Mouse (Mus musculus) hindbrain, embryonic 16.5 days (tissue): ENCODE data around the gene Taf10. TPM values are rescaled to one million over a fixed set of nuclear protein-coding genes. Genes with fewer than 3 reads are reported as not detected.

ENCODE experiments used
- ATAC-seq: fragments of 200-750 bp; cut with Nextera tagmentation; 2 replicates; pipeline ENCODE4 v1.8.0; 2017; ENCODE audit warnings: moderate TSS enrichment, moderate library complexity
- H3K27ac ChIP-seq: fragments of 300-500 bp; sonication (generic); 2 replicates; pipeline ENCODE4 v1.5.1; 2014; ENCODE audit warnings: low read depth, mild to moderate bottlenecking, control low read depth, low read length, moderate library complexity
- H3K27me3 ChIP-seq: fragments of 300-500 bp; sonication (generic); replicated peaks from 2 replicates; pipeline ENCODE4 v1.6.1; 2014; ENCODE audit warnings: low read length; ENCODE audit not compliant: control insufficient read depth, insufficient read depth
- H3K36me3 ChIP-seq: fragments of 300-500 bp; sonication (generic); 2 replicates; pipeline ENCODE4 v1.6.1; 2014; ENCODE audit warnings: mild to moderate bottlenecking, low read length, moderate library complexity, mixed read lengths; ENCODE audit not compliant: control insufficient read depth, insufficient read depth
- H3K4me1 ChIP-seq: fragments of 300-500 bp; sonication (generic); 2 replicates; pipeline ENCODE4 v1.6.1; 2014; ENCODE audit warnings: low read depth, low read length; ENCODE audit not compliant: control insufficient read depth, insufficient read depth
- H3K4me2 ChIP-seq: fragments of 300-500 bp; sonication (generic); 2 replicates; pipeline ENCODE4 v1.6.1; 2014; ENCODE audit warnings: mild to moderate bottlenecking, low read length, control low read depth, moderate library complexity
- H3K4me3 ChIP-seq: fragments of 300-500 bp; sonication (generic); 2 replicates; pipeline ENCODE4 v1.5.1; 2014; ENCODE audit warnings: mild to moderate bottlenecking, low read length, control low read depth, moderate library complexity
- H3K9ac ChIP-seq: fragments of 300-500 bp; sonication (generic); 2 replicates; pipeline ENCODE4 v1.6.1; 2014; ENCODE audit warnings: low read depth, mild to moderate bottlenecking, control low read depth, low read length, moderate library complexity
- H3K9me3 ChIP-seq: fragments of 300-500 bp; sonication (generic); 2 replicates; pipeline ENCODE4 v1.6.1; 2014; ENCODE audit warnings: mild to moderate bottlenecking, low read length, moderate library complexity; ENCODE audit not compliant: control insufficient read depth
- WGBS: fragments of 180-500 bp; shearing (Covaris S2); extraction: QIAGEN DNeasy Blood & Tissue Kit; methylation state at CpG from one replicate; pipeline ENCODE4 v1.1.7; 2014; 5-methylcytosine and 5-hydroxymethylcytosine counted together
- polyA plus RNA-seq: library from polyadenylated mRNA; unstranded; fragments of >200 nt; fragmentation: Nextera tagmentation; extraction: Ambion mirVana; gene quantifications from 2 replicates; pipeline ENCODE4 v1.2.1, GENCODE M21; 2015

Gene Taf10
- polyA plus RNA-seq, 1 experiment from 2014 or later = 87.5 TPM

- Histone ChIP-seq H3K4me3 (no peak overlapping the region), H3K36me3 (peaks cover 27% of the 10 kb centered on the region), H3K27me3 (no peaks in the 10 kb centered on the region), H3K27ac (peak overlapping the region; percentile 76), H3K9ac (peak overlapping the region; percentile 45), H3K4me2 (peak overlapping the region; percentile 33), H3K4me1 (peaks cover 40% of the 10 kb centered on the region), H3K9me3 (no peaks in the 10 kb centered on the region)
- 43% methylated on average over 13 of the region's 13 CpGs for WGBS
- ATAC-seq = peak; percentile 22; the same call in 1 of the 2 replicates
These were observed 33.8 kb upstream of the Taf10 start for GRCm38 (mm10) chr7:105777797-105778552.

- WGBS = 84% methylated on average over 1 of the region's 1 CpGs
- no peak for ATAC-seq
- Histone ChIP-seq H3K27ac (no peak overlapping the region), H3K36me3 (peaks cover 34% of the 10 kb centered on the region), H3K9ac (no peak overlapping the region), H3K27me3 (no peaks in the 10 kb centered on the region), H3K9me3 (no peaks in the 10 kb centered on the region), H3K4me3 (no peak overlapping the region), H3K4me1 (peaks cover 38% of the 10 kb centered on the region), H3K4me2 (no peak overlapping the region)
These were observed 33.2 kb upstream of the Taf10 start for GRCm38 (mm10) chr7:105777316-105777715.

- 94% methylated on average over 2 of the region's 2 CpGs for WGBS
- no peak overlapping the region for H3K9ac ChIP-seq
- H3K9me3 ChIP-seq = no peaks in the 10 kb centered on the region
- H3K4me2 ChIP-seq = no peak overlapping the region
- ATAC-seq = no peak
- H3K27ac ChIP-seq = no peak overlapping the region
- peaks cover 41% of the 10 kb centered on the region for H3K4me1 ChIP-seq
- H3K4me3 ChIP-seq = no peak overlapping the region
- H3K27me3 ChIP-seq = no peaks in the 10 kb centered on the region
- peaks cover 38% of the 10 kb centered on the region for H3K36me3 ChIP-seq
These were observed 31.9 kb upstream of the Taf10 start for GRCm38 (mm10) chr7:105776026-105776425.

- Histone ChIP-seq H3K4me3 (no peak overlapping the region), H3K27ac (no peak overlapping the region), H3K9me3 (no peaks in the 10 kb centered on the region), H3K36me3 (peaks cover 27% of the 10 kb centered on the region), H3K4me1 (peaks cover 44% of the 10 kb centered on the region), H3K4me2 (no peak overlapping the region), H3K27me3 (no peaks in the 10 kb centered on the region), H3K9ac (no peak overlapping the region)
- WGBS = 28% methylated on average over 8 of the region's 8 CpGs
- no peak for ATAC-seq
These were observed 30.5 kb upstream of the Taf10 start for GRCm38 (mm10) chr7:105774661-105775060.

- H3K27me3 ChIP-seq = no peaks in the 10 kb centered on the region
- H3K27ac ChIP-seq = 0 out of 2 replicates have a peak overlapping the region, but pooled peaks have one; percentile 8
- WGBS = 84% methylated on average over 5 of the region's 5 CpGs
- H3K36me3 ChIP-seq = peaks cover 25% of the 10 kb centered on the region
- no peak overlapping the region for H3K4me2 ChIP-seq
- no peak overlapping the region for H3K4me3 ChIP-seq
- H3K9ac ChIP-seq = no peak overlapping the region
- 0 out of 2 replicates have a peak, but pooled peaks have one; percentile 5 for ATAC-seq
- no peaks in the 10 kb centered on the region for H3K9me3 ChIP-seq
- H3K4me1 ChIP-seq = peaks cover 37% of the 10 kb centered on the region
These were observed 28.9 kb upstream of the Taf10 start for GRCm38 (mm10) chr7:105773041-105773440.

- Histone ChIP-seq H3K4me2 (no peak overlapping the region), H3K36me3 (peaks cover 25% of the 10 kb centered on the region), H3K9me3 (no peaks in the 10 kb centered on the region), H3K27ac (no peak overlapping the region), H3K4me3 (no peak overlapping the region), H3K4me1 (peaks cover 37% of the 10 kb centered on the region), H3K27me3 (no peaks in the 10 kb centered on the region), H3K9ac (no peak overlapping the region)
- no peak for ATAC-seq
- WGBS = 97% methylated on average over 15 of the region's 15 CpGs
These were observed 28.2 kb upstream of the Taf10 start for GRCm38 (mm10) chr7:105772331-105772730.

GRCm38 (mm10) chr7:105769959-105770358 lies 25.8 kb upstream of the Taf10 start:
- Histone ChIP-seq H3K27me3 (no peaks in the 10 kb centered on the region), H3K27ac (no peak overlapping the region), H3K4me1 (peaks cover 29% of the 10 kb centered on the region), H3K4me3 (no peak overlapping the region), H3K4me2 (no peak overlapping the region), H3K36me3 (peaks cover 33% of the 10 kb centered on the region), H3K9me3 (no peaks in the 10 kb centered on the region), H3K9ac (no peak overlapping the region)
- WGBS = 84% methylated on average over 3 of the region's 3 CpGs
- ATAC-seq = no peak

- Histone ChIP-seq H3K9ac (no peak overlapping the region), H3K4me3 (no peak overlapping the region), H3K9me3 (no peaks in the 10 kb centered on the region), H3K36me3 (peaks cover 52% of the 10 kb centered on the region), H3K27ac (peak overlapping the region; percentile 57; the same call in 1 of the 2 replicates), H3K4me1 (peaks cover 25% of the 10 kb centered on the region), H3K27me3 (no peaks in the 10 kb centered on the region), H3K4me2 (peak overlapping the region; percentile 3; the same call in 1 of the 2 replicates)
- 10% methylated on average over 6 of the region's 6 CpGs for WGBS
- ATAC-seq = peak; percentile 78
These were observed 23.6 kb upstream of the Taf10 start for GRCm38 (mm10) chr7:105767729-105768165.

- no peak for ATAC-seq
- Histone ChIP-seq H3K36me3 (peaks cover 55% of the 10 kb centered on the region), H3K9ac (no peak overlapping the region), H3K9me3 (no peaks in the 10 kb centered on the region), H3K27me3 (no peaks in the 10 kb centered on the region), H3K27ac (no peak overlapping the region), H3K4me2 (no peak overlapping the region), H3K4me1 (peaks cover 17% of the 10 kb centered on the region), H3K4me3 (no peak overlapping the region)
- 81% methylated on average over 11 of the region's 11 CpGs for WGBS
These were observed 20.2 kb upstream of the Taf10 start for GRCm38 (mm10) chr7:105764331-105764730.
